Mouse (Mus musculus) myocyte (in vitro differentiated cells): ENCODE results near the gene Coq8a. TPM values are rescaled to one million over a fixed set of nuclear protein-coding genes. Genes with fewer than 3 reads are reported as not detected.

ENCODE experiments used
- H3K27me3 ChIP-seq: one replicate; pipeline ENCODE4 v1.6.1; 2011; ENCODE audit not compliant: control insufficient read depth, insufficient read depth, insufficient read length
- H3K36me3 ChIP-seq: one replicate; pipeline ENCODE4 v1.6.1; 2011; ENCODE audit not compliant: control insufficient read depth, insufficient read depth
- H3K4me2 ChIP-seq: one replicate; pipeline ENCODE4 v1.6.1; 2011; ENCODE audit warnings: low read depth, control low read depth
- H3K4me3 ChIP-seq: one replicate; pipeline ENCODE4 v1.5.1; 2011; ENCODE audit warnings: mild to moderate bottlenecking, control low read depth, moderate library complexity
- H3K79me2 ChIP-seq: one replicate; pipeline ENCODE4 v1.6.1; 2011; ENCODE audit not compliant: control insufficient read depth, insufficient read depth
- H3ac ChIP-seq: one replicate; pipeline ENCODE4 v1.6.1; 2011; ENCODE audit not compliant: control insufficient read depth, insufficient read length
- CEBPB ChIP-seq: IDR thresholded peaks from 2 replicates; pipeline ENCODE4 v1.6.1; 2011; ENCODE audit warnings: mild to moderate bottlenecking, moderate library complexity; ENCODE audit not compliant: poor library complexity, insufficient read depth, severe bottlenecking
- E2F4 ChIP-seq: IDR thresholded peaks from one replicate; pipeline ENCODE4 v1.6.1; 2011; ENCODE audit warnings: mild to moderate bottlenecking, control low read depth, moderate library complexity; ENCODE audit not compliant: insufficient read depth
- MAX ChIP-seq: IDR thresholded peaks from one replicate; pipeline ENCODE4 v1.6.1; 2011; ENCODE audit warnings: low read depth, mild to moderate bottlenecking, control low read depth
- MYOD1 ChIP-seq, 3 experiments: IDR thresholded peaks; one replicate each; pipeline ENCODE4 v1.6.1; 2011; ENCODE audit warnings: control low read depth in 2 of 3, low read depth in 2 of 3, mild to moderate bottlenecking in 2 of 3, moderate library complexity in 1 of 3; ENCODE audit not compliant: insufficient read length in 2 of 3, control insufficient read depth in 1 of 3
- MYOG ChIP-seq, 3 experiments: IDR thresholded peaks; one replicate each; pipeline ENCODE4 v1.6.1; 2011; ENCODE audit warnings: control low read depth in 2 of 3, low read depth in 2 of 3, mild to moderate bottlenecking in 2 of 3; ENCODE audit not compliant: insufficient read length in 2 of 3, control insufficient read depth in 1 of 3, insufficient read depth in 1 of 3
- POLR2A ChIP-seq: IDR thresholded peaks from one replicate; pipeline ENCODE4 v1.6.1; 2011; ENCODE audit warnings: low read depth, mild to moderate bottlenecking, control low read depth, moderate library complexity; ENCODE audit not compliant: insufficient read length
- POLR2AphosphoS2 ChIP-seq: IDR thresholded peaks from one replicate; pipeline ENCODE4 v1.6.1; 2011; ENCODE audit warnings: low read depth, control low read depth; ENCODE audit not compliant: insufficient read length
- REST ChIP-seq: IDR thresholded peaks from one replicate; pipeline ENCODE4 v1.6.1; 2011; ENCODE audit warnings: mild to moderate bottlenecking, control low read depth, moderate library complexity; ENCODE audit not compliant: insufficient read depth, insufficient read length
- SRF ChIP-seq: IDR thresholded peaks from one replicate; pipeline ENCODE4 v1.6.1; 2011; ENCODE audit warnings: low read depth; ENCODE audit not compliant: control insufficient read depth, insufficient read length
- TCF12 ChIP-seq: IDR thresholded peaks from one replicate; pipeline ENCODE4 v1.6.1; 2011; ENCODE audit warnings: mild to moderate bottlenecking, control low read depth; ENCODE audit not compliant: poor library complexity, insufficient read depth, severe bottlenecking
- TCF3 ChIP-seq: IDR thresholded peaks from one replicate; pipeline ENCODE4 v1.6.1; 2011; ENCODE audit warnings: low read depth, control low read depth; ENCODE audit not compliant: insufficient read length
- USF1 ChIP-seq: IDR thresholded peaks from one replicate; pipeline ENCODE4 v1.6.1; 2011; ENCODE audit warnings: low read depth, mild to moderate bottlenecking, control low read depth, moderate library complexity
- polyA plus RNA-seq: library from polyadenylated mRNA; unstranded; fragments of >200 nt; fragmentation: generic; extraction: Trizol; gene quantifications from one replicate; pipeline ENCODE4 v1.2.1, GENCODE M21; 2012; ENCODE audit warnings: missing spikeins

Coq8a gene
- polyA plus RNA-seq, 1 experiment = 79.8 TPM

- Histone ChIP-seq H3K36me3 (peaks cover 52% of the 10 kb centered on the region), H3K4me3 (no peak overlapping the region), H3K4me2 (no peak overlapping the region), H3ac (no peak overlapping the region), H3K79me2 (no peaks in the 10 kb centered on the region), H3K27me3 (no peaks in the 10 kb centered on the region)
- TF ChIP-seq USF1 = no peak
- no peak for TF ChIP-seq MAX
- no peak for TF ChIP-seq POLR2AphosphoS2
- no peak for TF ChIP-seq E2F4
- no peak for TF ChIP-seq TCF12
- TF ChIP-seq TCF3 = no peak
- TF ChIP-seq POLR2A = no peak
- no peak for TF ChIP-seq MYOD1 (IDR thresholded peaks at IDR 0.05; ENCODE audit: control insufficient read depth in 1 of 3, insufficient read length in 2 of 3, low read depth in 2 of 3)
- TF ChIP-seq REST = no peak
- TF ChIP-seq CEBPB = no peak
- no peak for TF ChIP-seq SRF
- TF ChIP-seq MYOG (IDR thresholded peaks at IDR 0.05; ENCODE audit: control insufficient read depth in 1 of 3, insufficient read depth in 1 of 3, insufficient read length in 2 of 3, low read depth in 2 of 3) = no peak
These were observed 50.8 kb downstream of the Coq8a start for GRCm38 (mm10) chr1:180148563-180148962.

GRCm38 (mm10) chr1:180148036-180148435, 51.4 kb downstream of the Coq8a start:
- no peak overlapping the region for H3K4me3 ChIP-seq
- H3K79me2 ChIP-seq = no peaks in the 10 kb centered on the region
- no peak for TF ChIP-seq TCF12
- no peak for TF ChIP-seq TCF3
- TF ChIP-seq REST = no peak
- no peak for TF ChIP-seq MYOD1 (IDR thresholded peaks at IDR 0.05; ENCODE audit: control insufficient read depth in 1 of 3, insufficient read length in 2 of 3, low read depth in 2 of 3)
- no peak for TF ChIP-seq E2F4
- TF ChIP-seq POLR2A = no peak
- no peak for TF ChIP-seq MYOG (IDR thresholded peaks at IDR 0.05; ENCODE audit: control insufficient read depth in 1 of 3, insufficient read depth in 1 of 3, insufficient read length in 2 of 3, low read depth in 2 of 3)
- TF ChIP-seq POLR2AphosphoS2 = no peak
- no peak for TF ChIP-seq USF1
- no peak overlapping the region for H3ac ChIP-seq
- no peaks in the 10 kb centered on the region for H3K27me3 ChIP-seq
- no peak overlapping the region for H3K4me2 ChIP-seq
- peaks cover 51% of the 10 kb centered on the region for H3K36me3 ChIP-seq

- Histone ChIP-seq H3K27me3 (no peaks in the 10 kb centered on the region), H3K4me2 (no peak overlapping the region), H3ac (no peak overlapping the region), H3K36me3 (peaks cover 54% of the 10 kb centered on the region), H3K79me2 (no peaks in the 10 kb centered on the region), H3K4me3 (no peak overlapping the region)
- TF ChIP-seq MYOD1 (IDR thresholded peaks at IDR 0.05; ENCODE audit: control insufficient read depth in 1 of 3, insufficient read length in 2 of 3, low read depth in 2 of 3) (no peak), POLR2A (no peak), TCF12 (no peak), USF1 (no peak), CEBPB (no peak), POLR2AphosphoS2 (no peak), SRF (no peak), MAX (no peak), REST (no peak), MYOG (IDR thresholded peaks at IDR 0.05; ENCODE audit: control insufficient read depth in 1 of 3, insufficient read depth in 1 of 3, insufficient read length in 2 of 3, low read depth in 2 of 3) (no peak), E2F4 (no peak), TCF3 (no peak)
These were observed 58.4 kb downstream of the Coq8a start for GRCm38 (mm10) chr1:180140970-180141369.

GRCm38 (mm10) chr1:180139158-180139557, 60.2 kb downstream of the Coq8a start:
- Histone ChIP-seq H3K27me3 (no peaks in the 10 kb centered on the region), H3K36me3 (peaks cover 55% of the 10 kb centered on the region), H3K4me3 (no peak overlapping the region), H3K79me2 (no peaks in the 10 kb centered on the region), H3K4me2 (no peak overlapping the region), H3ac (no peak overlapping the region)
- TF ChIP-seq POLR2A (no peak), POLR2AphosphoS2 (no peak), MYOD1 (IDR thresholded peaks at IDR 0.05; ENCODE audit: control insufficient read depth in 1 of 3, insufficient read length in 2 of 3, low read depth in 2 of 3) (no peak)

- Histone ChIP-seq H3K4me2 (no peak overlapping the region), H3K4me3 (no peak overlapping the region), H3K27me3 (no peaks in the 10 kb centered on the region), H3ac (no peak overlapping the region), H3K79me2 (no peaks in the 10 kb centered on the region), H3K36me3 (peaks cover 40% of the 10 kb centered on the region)
- TF ChIP-seq MYOG (IDR thresholded peaks at IDR 0.05; ENCODE audit: control insufficient read depth in 1 of 3, insufficient read depth in 1 of 3, insufficient read length in 2 of 3, low read depth in 2 of 3) = no peak
- no peak for TF ChIP-seq SRF
- TF ChIP-seq CEBPB = no peak
- no peak for TF ChIP-seq MAX
- no peak for TF ChIP-seq E2F4
- TF ChIP-seq POLR2A = no peak
- no peak for TF ChIP-seq TCF12
- no peak for TF ChIP-seq USF1
- no peak for TF ChIP-seq POLR2AphosphoS2
- TF ChIP-seq MYOD1 (IDR thresholded peaks at IDR 0.05; ENCODE audit: control insufficient read depth in 1 of 3, insufficient read length in 2 of 3, low read depth in 2 of 3) = no peak
- TF ChIP-seq REST = no peak
- no peak for TF ChIP-seq TCF3
These were observed 67.2 kb downstream of the Coq8a start for GRCm38 (mm10) chr1:180132187-180132586.
